Mouse (Mus musculus) small intestine, adult 2 months (tissue): ENCODE data around the gene C130050O18Rik. TPM values are rescaled to one million over a fixed set of nuclear protein-coding genes. Genes with fewer than 3 reads are reported as not detected.

Experiments used
- H3K27ac ChIP-seq: fragments of 200-500 bp; 2 replicates; pipeline ENCODE4 v1.5.1; 2012; ENCODE audit warnings: low read depth, low read length, control low read depth, inconsistent platforms; ENCODE audit not compliant: insufficient read depth
- H3K27me3 ChIP-seq: fragments of 200-500 bp; 2 replicates; pipeline ENCODE4 v1.6.1; 2012; ENCODE audit warnings: mild to moderate bottlenecking, moderate library complexity, low read length, inconsistent platforms; ENCODE audit not compliant: control insufficient read depth, insufficient read depth
- H3K36me3 ChIP-seq: fragments of 200-500 bp; 2 replicates; pipeline ENCODE4 v1.6.1; 2012; ENCODE audit warnings: mild to moderate bottlenecking, low read length, control low read depth, inconsistent platforms; ENCODE audit not compliant: control insufficient read depth, insufficient read depth
- H3K4me1 ChIP-seq: fragments of 200-500 bp; 2 replicates; pipeline ENCODE4 v1.6.1; 2012; ENCODE audit warnings: low read length, inconsistent platforms, mixed read lengths; ENCODE audit not compliant: control insufficient read depth, insufficient read depth, insufficient read length
- H3K4me3 ChIP-seq: fragments of 200-500 bp; 2 replicates; pipeline ENCODE4 v1.5.1; 2012; ENCODE audit warnings: low read depth, mild to moderate bottlenecking, control low read depth, inconsistent platforms, low read length, moderate library complexity
- CTCF ChIP-seq: fragments of 200-500 bp; IDR thresholded peaks from 2 replicates; pipeline ENCODE4 v1.5.1; 2012; ENCODE audit warnings: low read depth, mild to moderate bottlenecking, control low read depth, inconsistent platforms, low read length, moderate library complexity, mixed read lengths; ENCODE audit not compliant: insufficient replicate concordance, insufficient read length; ENCODE audit errors: extremely low read depth
- POLR2A ChIP-seq: fragments of 200-500 bp; IDR thresholded peaks from 2 replicates; pipeline ENCODE4 v1.6.1; 2012; ENCODE audit warnings: low read depth, mild to moderate bottlenecking, control low read depth, inconsistent platforms, low read length, moderate library complexity
- WGBS: fragments of 180-500 bp; shearing (Covaris S2); methylation state at CpG from one replicate; pipeline ENCODE4 v1.1.7; 2018; 5-methylcytosine and 5-hydroxymethylcytosine counted together
- polyA plus RNA-seq: library from polyadenylated mRNA; depleted of rRNA; stranded (reverse); fragments of >200 nt; gene quantifications from 2 replicates; pipeline ENCODE4 v1.2.3, GENCODE M21; 2012

Gene C130050O18Rik
- polyA plus RNA-seq, 1 experiment = 3.5 TPM

DNA sequence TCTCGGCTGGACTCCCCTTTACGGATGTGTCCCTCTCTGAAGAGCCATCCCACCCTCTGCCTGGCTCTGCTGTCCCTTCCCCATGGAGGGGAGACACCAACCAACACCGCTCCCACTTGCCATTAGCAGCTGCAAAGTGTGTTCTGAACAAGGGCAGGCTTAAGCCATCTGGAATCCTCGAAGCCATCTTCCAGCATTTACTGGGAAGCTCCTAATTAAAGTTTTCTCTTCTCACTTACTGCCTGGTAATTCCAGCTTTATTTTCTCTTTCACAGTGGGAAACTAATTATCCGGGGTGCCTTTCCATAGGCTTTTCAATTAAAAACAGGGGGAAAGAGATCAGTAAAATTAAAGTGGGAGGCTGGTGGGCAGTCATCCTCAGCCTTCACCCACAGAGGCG lies 27.3 kb downstream of the C130050O18Rik start:
- TF ChIP-seq CTCF = no peak
- TF ChIP-seq POLR2A = no peak
- no peak overlapping the region for H3K27ac ChIP-seq
- no peak overlapping the region for H3K4me3 ChIP-seq
- H3K27me3 ChIP-seq = no peaks in the 10 kb centered on the region
- H3K36me3 ChIP-seq = no peaks in the 10 kb centered on the region
- WGBS = 87% methylated on average over 6 of the region's 6 CpGs
- peaks cover 29% of the 10 kb centered on the region for H3K4me1 ChIP-seq

DNA sequence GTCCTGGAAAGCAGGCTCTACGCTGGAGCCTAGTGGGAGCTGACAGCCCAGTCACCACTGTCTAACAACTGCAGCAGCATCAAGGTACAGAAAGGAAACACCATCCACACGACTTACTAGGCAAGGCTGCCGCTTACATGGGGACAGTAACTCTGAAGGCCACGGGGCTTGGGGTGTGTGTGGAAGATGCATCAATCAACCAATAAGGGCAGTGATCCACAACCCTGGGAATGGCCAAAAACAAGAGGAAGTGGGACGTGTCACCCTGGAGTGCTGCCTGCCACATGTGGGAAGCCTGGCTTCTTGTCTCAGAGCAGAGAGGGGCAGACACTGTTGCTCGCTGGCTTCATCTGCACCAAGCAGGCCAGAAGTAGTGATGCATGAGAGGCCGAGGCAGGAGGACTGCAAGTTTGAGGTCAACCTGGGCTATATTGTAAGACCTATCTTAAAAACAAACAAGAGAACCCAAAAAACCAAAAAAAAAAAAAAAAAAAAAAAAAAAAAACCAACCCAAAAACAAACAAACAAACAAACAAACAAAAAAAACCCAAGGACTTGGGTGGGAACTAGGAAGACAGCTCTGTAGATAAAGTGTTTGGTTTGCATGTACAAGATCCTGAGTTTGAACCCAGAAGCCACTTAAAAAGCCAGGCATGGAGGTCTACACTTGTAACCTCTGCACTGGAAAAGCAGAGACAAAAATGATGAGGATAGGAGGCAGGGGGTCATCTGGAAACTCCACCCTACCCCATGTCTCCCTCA lies 27.8 kb downstream of the C130050O18Rik start:
- H3K4me1 ChIP-seq = peaks cover 27% of the 10 kb centered on the region
- H3K36me3 ChIP-seq = no peaks in the 10 kb centered on the region
- no peak overlapping the region for H3K4me3 ChIP-seq
- H3K27me3 ChIP-seq = no peaks in the 10 kb centered on the region
- WGBS = 89% methylated on average over 7 of the region's 7 CpGs
- H3K27ac ChIP-seq = no peak overlapping the region
- TF ChIP-seq POLR2A (no peak), CTCF (no peak)

DNA sequence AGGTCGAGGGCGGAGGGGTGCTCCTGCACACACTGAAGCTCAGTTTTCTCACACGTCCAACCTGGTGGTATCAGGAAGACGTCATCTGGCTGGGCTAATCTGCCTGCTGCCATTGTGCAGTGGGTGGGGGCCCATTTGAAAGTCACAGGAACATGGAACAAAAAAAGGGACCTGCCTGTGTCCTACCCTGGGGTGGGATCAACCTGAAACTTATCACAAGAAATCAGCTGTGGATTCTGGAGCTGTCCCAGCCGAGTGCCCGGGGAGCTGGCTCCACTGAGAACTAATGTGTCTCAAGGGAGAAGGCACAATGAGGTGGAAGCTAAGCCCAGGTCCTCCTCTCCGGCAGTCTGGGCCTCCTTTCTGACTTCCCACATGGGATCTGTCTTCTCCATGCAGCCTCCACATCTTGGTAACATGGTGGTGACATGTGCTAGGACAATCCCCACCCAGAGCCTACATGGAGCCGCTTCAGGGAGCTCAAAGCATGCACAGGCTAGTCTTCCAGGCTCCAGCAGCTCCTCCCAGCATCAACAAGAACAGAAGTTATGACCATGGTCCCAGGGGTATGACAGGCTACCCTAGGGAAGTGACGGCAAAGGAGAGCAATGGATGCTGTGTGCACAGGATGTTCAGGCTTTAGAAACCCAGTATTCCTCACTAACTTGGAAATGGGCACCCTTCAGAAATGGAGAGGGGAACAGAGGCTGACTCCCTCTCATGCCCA lies 28.9 kb downstream of the C130050O18Rik start:
- H3K27me3 ChIP-seq = no peaks in the 10 kb centered on the region
- no peak overlapping the region for H3K27ac ChIP-seq
- no peak overlapping the region for H3K4me3 ChIP-seq
- H3K36me3 ChIP-seq = no peaks in the 10 kb centered on the region
- WGBS = 89% methylated on average over 9 of the region's 9 CpGs
- TF ChIP-seq POLR2A (no peak), CTCF (no peak)
- H3K4me1 ChIP-seq = peaks cover 18% of the 10 kb centered on the region; the same call in 1 of the 2 replicates

GRCm38 (mm10) chr5:139434940-139435339 lies 29.9 kb downstream of the C130050O18Rik start:
- H3K27me3 ChIP-seq = no peaks in the 10 kb centered on the region
- no peak overlapping the region for H3K4me3 ChIP-seq
- no peak for TF ChIP-seq POLR2A
- no peak for TF ChIP-seq CTCF
- H3K36me3 ChIP-seq = no peaks in the 10 kb centered on the region
- H3K4me1 ChIP-seq = peaks cover 10% of the 10 kb centered on the region; the same call in 1 of the 2 replicates
- H3K27ac ChIP-seq = no peak overlapping the region
- WGBS = 62% methylated on average over 8 of the region's 8 CpGs

- no peak overlapping the region for H3K4me3 ChIP-seq
- H3K4me1 ChIP-seq = no peaks in the 10 kb centered on the region
- no peaks in the 10 kb centered on the region for H3K27me3 ChIP-seq
- TF ChIP-seq POLR2A = no peak
- TF ChIP-seq CTCF = no peak
- H3K36me3 ChIP-seq = no peaks in the 10 kb centered on the region
- WGBS = 89% methylated on average over 4 of the region's 4 CpGs
- no peak overlapping the region for H3K27ac ChIP-seq
These were observed 32.7 kb downstream of the C130050O18Rik start for GRCm38 (mm10) chr5:139437769-139438168.

DNA sequence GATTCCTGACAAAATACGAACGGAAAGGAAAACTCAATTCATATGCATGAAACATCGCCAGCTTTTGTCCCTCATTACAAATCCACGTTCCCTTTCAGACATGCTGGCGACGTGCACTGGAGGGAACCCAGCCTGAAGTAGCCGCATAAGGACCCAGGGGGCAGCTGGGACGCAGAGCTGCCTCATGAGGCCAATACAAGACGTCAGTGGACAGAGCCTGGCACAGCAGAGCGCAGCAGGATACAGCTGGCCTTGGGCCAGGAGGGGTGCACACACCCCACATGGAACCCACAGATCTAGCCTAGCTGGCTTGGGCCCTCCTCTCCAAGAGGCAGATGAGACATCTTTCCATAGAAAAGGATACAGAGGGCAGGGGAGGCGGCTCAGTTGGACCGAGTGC lies 33.4 kb downstream of the C130050O18Rik start:
- no peaks in the 10 kb centered on the region for H3K4me1 ChIP-seq
- no peaks in the 10 kb centered on the region for H3K27me3 ChIP-seq
- WGBS = 85% methylated on average over 12 of the region's 12 CpGs
- no peaks in the 10 kb centered on the region for H3K36me3 ChIP-seq
- TF ChIP-seq CTCF = no peak
- TF ChIP-seq POLR2A = no peak
- no peak overlapping the region for H3K4me3 ChIP-seq
- H3K27ac ChIP-seq = no peak overlapping the region

DNA sequence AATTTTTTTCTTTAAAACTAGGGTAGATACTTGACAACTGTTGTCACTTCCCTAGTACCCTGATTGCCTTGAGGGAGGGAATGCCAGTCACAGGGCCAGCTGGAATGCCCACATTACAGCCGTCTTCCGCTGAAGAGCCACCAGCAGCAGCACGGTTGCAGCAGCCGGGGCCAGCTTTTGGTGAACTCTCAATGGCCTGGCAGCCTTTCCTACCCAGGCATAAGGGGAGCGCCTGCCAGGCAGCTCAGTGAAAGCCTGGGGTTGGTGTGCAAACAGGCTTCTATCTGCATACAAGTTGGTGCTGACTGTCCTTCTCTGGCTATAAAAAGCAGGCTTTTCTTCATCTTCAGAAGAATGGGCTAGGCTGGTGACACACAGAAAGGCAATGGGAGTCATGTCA lies 35.4 kb downstream of the C130050O18Rik start:
- no peaks in the 10 kb centered on the region for H3K4me1 ChIP-seq
- 79% methylated on average over 5 of the region's 5 CpGs for WGBS
- no peak overlapping the region for H3K27ac ChIP-seq
- no peak overlapping the region for H3K4me3 ChIP-seq
- H3K36me3 ChIP-seq = no peaks in the 10 kb centered on the region
- TF ChIP-seq POLR2A = no peak
- no peak for TF ChIP-seq CTCF
- H3K27me3 ChIP-seq = no peaks in the 10 kb centered on the region
